Mouse (Mus musculus) forebrain, postnatal 0 days (tissue): ENCODE measurements around the gene Ly6g6c. TPM values are rescaled to one million over a fixed set of nuclear protein-coding genes. Genes with fewer than 3 reads are reported as not detected.

Experiments
- ATAC-seq: fragments of 200-750 bp; cut with Nextera tagmentation; 2 replicates; pipeline ENCODE4 v1.8.0; 2017; ENCODE audit warnings: mild to moderate bottlenecking, moderate library complexity
- DNase-seq: peaks from one replicate; pipeline ENCODE4 v3.0.0-alpha.2; 2015
- H3K27ac ChIP-seq: fragments of 300-500 bp; sonication (generic); 2 replicates; pipeline ENCODE4 v1.5.1; 2014; ENCODE audit warnings: low read depth, mild to moderate bottlenecking, antibody characterized with exemption, low read length, moderate library complexity, mixed read lengths
- H3K27me3 ChIP-seq: fragments of 300-500 bp; sonication (generic); 2 replicates; pipeline ENCODE4 v1.6.1; 2014; ENCODE audit warnings: mild to moderate bottlenecking, low read length, mixed read lengths; ENCODE audit not compliant: insufficient read depth
- H3K36me3 ChIP-seq: fragments of 300-500 bp; sonication (generic); 2 replicates; pipeline ENCODE4 v1.6.1; 2014; ENCODE audit warnings: mild to moderate bottlenecking, moderate library complexity; ENCODE audit not compliant: insufficient read depth
- H3K4me1 ChIP-seq: fragments of 300-500 bp; sonication (generic); 2 replicates; pipeline ENCODE4 v1.6.1; 2014; ENCODE audit warnings: antibody characterized with exemption; ENCODE audit not compliant: insufficient read depth
- H3K4me2 ChIP-seq: fragments of 300-500 bp; sonication (generic); 2 replicates; pipeline ENCODE4 v1.6.1; 2014; ENCODE audit warnings: low read depth, mild to moderate bottlenecking, moderate library complexity
- H3K4me3 ChIP-seq: fragments of 300-500 bp; sonication (generic); 2 replicates; pipeline ENCODE4 v1.5.1; 2014; ENCODE audit warnings: low read depth, low read length, mixed read lengths
- H3K9ac ChIP-seq: fragments of 300-500 bp; sonication (generic); 2 replicates; pipeline ENCODE4 v1.6.1; 2014; ENCODE audit warnings: mild to moderate bottlenecking
- H3K9me3 ChIP-seq: fragments of 300-500 bp; sonication (generic); 2 replicates; pipeline ENCODE4 v1.6.1; 2016; ENCODE audit warnings: low read length
- CTCF ChIP-seq: sonication (generic); IDR thresholded peaks from 2 replicates; pipeline ENCODE4 v1.5.1; 2016; ENCODE audit warnings: antibody characterized with exemption, control low read depth, low read depth
- whole genome bisulfite sequencing: fragments of 180-500 bp; shearing (Covaris S2); extraction: QIAGEN DNeasy Blood & Tissue Kit; methylation state at CpG from one replicate; pipeline ENCODE4 v1.1.7; 2014; 5-methylcytosine and 5-hydroxymethylcytosine counted together
- polyA plus RNA-seq: library from polyadenylated mRNA; unstranded; fragments of >200 nt; fragmentation: Nextera tagmentation; extraction: Ambion mirVana; gene quantifications from 2 replicates; pipeline ENCODE4 v1.2.1, GENCODE M21; 2015
- total RNA-seq: library from RNA; depleted of rRNA; stranded (reverse); fragments of >200 nt; gene quantifications from 2 replicates; pipeline ENCODE4 v1.2.3, GENCODE M21; 2014

Ly6g6c gene
- total and polyA plus RNA-seq, 2 experiments from 2014 or later = not detected

DNA sequence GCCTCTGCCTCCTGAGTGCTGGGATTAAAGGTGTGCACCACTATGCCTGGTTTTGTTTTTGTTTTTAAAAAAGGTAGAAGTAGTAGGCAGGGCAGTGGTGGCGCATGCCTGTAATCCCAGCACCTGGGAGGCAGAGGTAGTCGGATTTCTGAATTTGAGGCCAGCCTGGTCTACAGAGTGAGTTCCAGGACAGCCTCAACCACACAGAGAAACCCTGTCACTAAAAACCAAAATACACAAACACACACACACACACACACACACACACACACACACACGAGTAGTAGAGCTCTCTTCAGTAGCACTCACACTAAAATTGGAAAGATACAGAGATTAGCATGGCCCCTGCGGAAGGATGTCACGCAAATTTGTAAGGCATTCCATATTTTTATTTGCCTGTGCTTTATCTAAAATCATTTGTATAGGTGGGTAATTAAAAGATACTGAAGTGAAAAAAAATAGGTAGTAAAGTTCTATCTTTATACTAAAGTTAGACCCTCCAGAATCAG is 16.2 kb upstream of the Ly6g6c start:
- Histone ChIP-seq H3K4me3 (no peak overlapping the region), H3K9ac (no peak overlapping the region), H3K27ac (no peak overlapping the region), H3K36me3 (0 out of 2 replicates have a peak, but pooled peaks cover 2% of the 10 kb centered on the region), H3K9me3 (no peaks in the 10 kb centered on the region), H3K27me3 (no peaks in the 10 kb centered on the region), H3K4me1 (peaks cover 12% of the 10 kb centered on the region; the same call in 1 of the 2 replicates), H3K4me2 (no peak overlapping the region)
- no peak for DNase-seq
- ATAC-seq = no peak
- 78% methylated on average over 5 of the region's 5 CpGs for WGBS
- no peak for TF ChIP-seq CTCF

DNA sequence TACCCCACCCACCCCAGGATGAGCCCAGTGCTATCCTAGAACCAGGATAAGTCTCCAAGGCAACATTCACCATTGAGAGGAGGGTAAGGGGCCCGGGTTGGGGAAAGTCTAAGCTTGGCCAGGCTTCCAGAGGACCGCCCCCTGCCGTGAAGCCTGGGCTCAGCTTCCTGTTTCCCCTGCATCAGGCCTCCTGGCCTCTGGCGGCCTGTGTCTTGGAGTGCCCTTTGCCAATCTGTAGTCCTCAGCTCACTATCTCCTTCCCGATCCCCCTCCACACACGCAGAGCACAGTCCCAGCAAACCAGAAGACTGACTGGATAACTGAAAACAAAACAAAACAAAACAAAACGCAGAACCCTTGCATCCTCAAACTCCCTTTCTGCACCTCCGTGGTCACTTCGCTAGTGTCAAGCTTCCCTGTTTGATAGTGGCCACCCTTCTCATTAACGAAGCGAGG is 15.6 kb upstream of the Ly6g6c start, which contains the start of gene Clic1:
Gene Clic1 (plus strand): TSS at position 406 of the 456 bp plus-strand sequence.
- Histone ChIP-seq H3K9ac (peak within 1 kb of the TSS; percentile 48), H3K9me3 (no peaks in the 10 kb centered on the region), H3K4me1 (peaks cover 12% of the 10 kb centered on the region; the same call in 1 of the 2 replicates), H3K27me3 (no peaks in the 10 kb centered on the region), H3K27ac (peak within 1 kb of the TSS; percentile 77), H3K36me3 (0 out of 2 replicates have a peak, but pooled peaks cover 5% of the 10 kb centered on the region), H3K4me2 (peak within 1 kb of the TSS; percentile 59), H3K4me3 (peak within 1 kb of the TSS; percentile 36)
- ATAC-seq = no peak
- WGBS = 2% methylated on average over 11 of the region's 11 CpGs
- no peak for TF ChIP-seq CTCF
- DNase-seq = no peak

DNA sequence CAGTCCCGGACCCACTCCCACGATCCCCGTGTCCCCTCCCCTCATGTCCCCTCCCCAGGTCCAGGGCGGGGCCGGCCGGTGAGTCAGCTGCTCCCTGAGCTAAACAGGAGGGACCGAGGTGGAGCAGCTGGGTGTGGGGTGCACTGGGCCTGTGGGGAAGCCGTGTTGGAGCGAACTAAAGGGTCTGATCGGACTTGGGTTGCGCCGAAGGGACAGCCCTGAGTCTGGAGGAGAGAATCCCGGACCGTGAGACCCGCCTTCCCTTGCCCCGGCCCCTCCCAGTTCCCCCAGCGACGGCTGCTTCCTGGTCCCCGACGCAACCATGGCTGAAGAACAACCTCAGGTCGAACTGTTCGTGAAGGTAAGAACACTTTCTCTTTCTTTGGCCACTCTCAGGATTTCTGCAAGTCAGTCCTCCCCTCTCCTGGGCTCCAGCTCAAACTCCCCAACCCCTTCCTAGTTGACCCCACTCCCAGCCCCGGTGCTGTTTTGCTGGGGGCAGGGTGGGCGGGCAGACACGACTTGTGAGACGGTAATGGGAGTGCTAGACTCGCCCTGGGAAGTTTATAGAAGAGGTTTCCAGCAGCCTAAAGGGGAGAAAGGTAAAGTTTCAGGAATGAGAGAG is 14.9 kb upstream of the Ly6g6c start:
- H3K36me3 ChIP-seq = 0 out of 2 replicates have a peak, but pooled peaks cover 5% of the 10 kb centered on the region
- peak overlapping the region; percentile 77 for H3K27ac ChIP-seq
- H3K4me3 ChIP-seq = peak overlapping the region; percentile 36
- peaks cover 12% of the 10 kb centered on the region; the same call in 1 of the 2 replicates for H3K4me1 ChIP-seq
- peak overlapping the region; percentile 59 for H3K4me2 ChIP-seq
- WGBS = 3% methylated on average over 26 of the region's 27 CpGs
- no peaks in the 10 kb centered on the region for H3K27me3 ChIP-seq
- TF ChIP-seq CTCF = no peak
- DNase-seq = no peak
- no peak for ATAC-seq
- no peaks in the 10 kb centered on the region for H3K9me3 ChIP-seq
- peak overlapping the region; percentile 48 for H3K9ac ChIP-seq

DNA sequence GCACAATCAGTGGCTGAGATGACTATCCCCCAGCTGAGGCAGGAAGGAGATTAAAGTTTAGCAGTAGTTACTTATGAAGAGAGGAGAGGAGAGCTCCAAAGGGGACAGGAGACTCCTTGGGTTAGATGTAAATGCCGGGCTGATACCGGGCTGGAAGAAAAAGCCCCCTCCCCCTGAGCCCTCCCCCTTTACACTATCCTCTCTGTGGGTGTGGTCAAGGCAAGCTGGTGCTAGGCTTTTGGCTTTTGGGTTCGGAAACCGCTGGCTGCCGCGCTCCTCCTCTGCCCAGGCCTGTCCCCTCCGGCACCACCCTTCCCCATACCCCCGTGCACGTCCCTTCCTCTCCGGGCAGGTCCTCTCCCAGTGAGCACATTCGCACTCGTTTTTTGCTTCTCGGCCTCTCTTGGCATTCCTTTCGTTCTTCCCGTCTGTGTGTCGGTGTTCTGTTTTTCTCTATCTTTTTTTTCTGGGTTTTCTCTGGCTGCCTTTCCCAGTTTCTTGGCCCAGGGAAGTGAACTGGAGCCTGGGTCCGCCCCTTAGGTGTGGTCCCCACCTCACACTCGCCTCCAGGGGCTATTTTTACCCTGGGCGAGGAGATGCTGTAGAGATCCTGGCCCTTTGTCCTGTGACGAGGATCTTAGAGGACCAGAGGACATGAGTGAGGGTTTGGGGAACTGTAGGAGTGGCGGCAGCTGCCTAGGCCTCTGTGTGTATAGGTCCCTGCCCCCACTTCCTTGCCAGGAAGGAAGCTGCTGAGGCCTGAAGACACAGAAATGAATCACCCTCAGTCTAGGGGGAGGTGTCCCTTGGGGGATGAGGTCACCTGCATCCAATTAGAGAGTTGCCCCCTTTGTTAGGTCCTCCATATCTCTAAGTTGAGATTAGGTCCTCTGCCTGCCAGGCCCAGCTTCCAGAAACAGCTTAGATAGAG is 13.8 kb upstream of the Ly6g6c start:
- peak; percentile 63 for ATAC-seq
- Histone ChIP-seq H3K9me3 (no peaks in the 10 kb centered on the region), H3K9ac (peak overlapping the region; percentile 43), H3K27me3 (no peaks in the 10 kb centered on the region), H3K4me3 (peak overlapping the region; percentile 25), H3K4me2 (peak overlapping the region; percentile 59), H3K27ac (peak overlapping the region; percentile 65), H3K36me3 (0 out of 2 replicates have a peak, but pooled peaks cover 5% of the 10 kb centered on the region), H3K4me1 (peaks cover 7% of the 10 kb centered on the region; the same call in 1 of the 2 replicates)
- DNase-seq = peak; percentile 60
- 4% methylated on average over 21 of the region's 21 CpGs for WGBS
- TF ChIP-seq CTCF = no peak

DNA sequence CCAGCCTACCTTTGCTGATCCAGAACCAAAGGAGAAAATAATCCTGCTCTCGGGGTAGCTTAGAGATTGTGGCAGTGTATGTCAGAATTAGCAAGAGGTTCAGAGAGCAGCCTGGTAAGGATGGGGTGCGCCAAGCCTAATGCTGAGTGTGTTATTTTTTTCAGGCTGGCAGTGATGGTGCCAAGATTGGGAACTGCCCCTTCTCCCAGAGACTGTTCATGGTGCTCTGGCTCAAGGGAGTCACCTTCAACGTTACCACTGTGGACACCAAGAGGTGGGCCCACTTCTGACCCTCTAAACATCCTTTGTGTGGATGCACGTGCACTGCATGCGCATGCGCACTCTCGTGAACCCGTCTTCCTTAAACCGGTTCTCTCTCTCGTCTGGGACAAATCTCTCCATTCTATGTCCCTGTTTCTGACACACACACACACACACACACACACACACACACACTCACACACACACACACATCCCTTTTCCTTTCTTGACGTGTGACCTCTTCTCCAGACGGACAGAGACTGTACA is 12.9 kb upstream of the Ly6g6c start:
- no peak for DNase-seq
- no peak overlapping the region for H3K4me3 ChIP-seq
- H3K9ac ChIP-seq = no peak overlapping the region
- peak; percentile 16; the same call in 1 of the 2 replicates for ATAC-seq
- H3K36me3 ChIP-seq = 0 out of 2 replicates have a peak, but pooled peaks cover 5% of the 10 kb centered on the region
- no peaks in the 10 kb centered on the region for H3K9me3 ChIP-seq
- no peak for TF ChIP-seq CTCF
- H3K4me1 ChIP-seq = 0 out of 2 replicates have a peak, but pooled peaks cover 7% of the 10 kb centered on the region
- peak overlapping the region; percentile 65; the same call in 1 of the 2 replicates for H3K27ac ChIP-seq
- WGBS = 74% methylated on average over 12 of the region's 12 CpGs
- H3K4me2 ChIP-seq = 0 out of 2 replicates have a peak overlapping the region, but pooled peaks have one; percentile 59
- no peaks in the 10 kb centered on the region for H3K27me3 ChIP-seq

DNA sequence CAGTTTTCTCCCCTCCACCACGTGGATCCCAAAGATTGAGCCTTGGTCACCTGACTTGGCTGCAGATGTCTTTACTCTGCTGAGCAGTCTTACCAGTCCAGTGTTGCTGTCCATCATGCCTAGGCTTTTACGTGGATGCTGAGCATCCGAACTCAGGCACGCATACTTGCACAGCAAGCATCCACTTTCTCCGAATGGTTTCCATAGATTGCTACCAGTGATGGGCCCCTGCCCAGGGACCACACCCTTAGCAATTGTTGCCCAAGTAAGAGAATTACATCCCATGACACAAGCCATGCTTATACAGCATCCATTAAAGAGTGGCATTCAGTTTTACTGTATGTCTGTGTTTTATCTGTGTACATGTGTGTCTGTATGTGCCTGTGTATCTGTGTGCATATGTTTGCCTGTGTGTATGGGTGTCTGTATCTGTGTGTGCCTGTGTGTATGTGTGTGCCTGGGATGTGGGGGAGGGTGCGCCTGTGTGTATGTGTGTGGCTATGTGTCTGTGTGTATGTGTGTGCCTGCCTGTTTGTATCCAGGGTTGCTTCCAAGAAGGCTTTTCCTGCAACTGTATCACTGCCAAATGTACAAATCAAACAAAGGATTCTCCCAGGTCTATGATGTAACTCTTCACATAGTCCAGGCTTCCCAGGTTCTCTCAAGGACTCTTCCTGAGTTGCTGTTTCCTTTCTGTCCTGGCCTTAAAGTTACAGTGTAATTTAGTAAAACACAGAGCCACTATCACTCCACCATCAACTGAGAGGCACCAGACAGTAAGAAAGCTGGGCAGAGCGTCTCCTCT is 9.3 kb upstream of the Ly6g6c start:
- WGBS = 90% methylated on average over 7 of the region's 7 CpGs
- ATAC-seq = no peak
- Histone ChIP-seq H3K27me3 (no peaks in the 10 kb centered on the region), H3K27ac (no peak overlapping the region), H3K4me1 (peaks cover 16% of the 10 kb centered on the region; the same call in 1 of the 2 replicates), H3K4me3 (no peak overlapping the region), H3K36me3 (peaks cover 7% of the 10 kb centered on the region), H3K4me2 (no peak overlapping the region), H3K9ac (no peak overlapping the region), H3K9me3 (no peaks in the 10 kb centered on the region)
- no peak for DNase-seq
- TF ChIP-seq CTCF = no peak
